Mouse (Mus musculus) small intestine, adult 2 months (tissue): Measurements from ENCODE around the gene Sdhb. TPM values are rescaled to one million over a fixed set of nuclear protein-coding genes. Genes with fewer than 3 reads are reported as not detected.
A peak's percentile ranks its signal among the peaks of the same experiment; 100 is the strongest.

Experiments
- H3K27ac ChIP-seq: fragments of 200-500 bp; 2 replicates; pipeline ENCODE4 v1.5.1; 2012; ENCODE audit warnings: low read depth, low read length, control low read depth, inconsistent platforms; ENCODE audit not compliant: insufficient read depth
- H3K27me3 ChIP-seq: fragments of 200-500 bp; 2 replicates; pipeline ENCODE4 v1.6.1; 2012; ENCODE audit warnings: mild to moderate bottlenecking, moderate library complexity, low read length, inconsistent platforms; ENCODE audit not compliant: control insufficient read depth, insufficient read depth
- H3K36me3 ChIP-seq: fragments of 200-500 bp; 2 replicates; pipeline ENCODE4 v1.6.1; 2012; ENCODE audit warnings: mild to moderate bottlenecking, low read length, control low read depth, inconsistent platforms; ENCODE audit not compliant: control insufficient read depth, insufficient read depth
- H3K4me1 ChIP-seq: fragments of 200-500 bp; 2 replicates; pipeline ENCODE4 v1.6.1; 2012; ENCODE audit warnings: low read length, inconsistent platforms, mixed read lengths; ENCODE audit not compliant: control insufficient read depth, insufficient read depth, insufficient read length
- H3K4me3 ChIP-seq: fragments of 200-500 bp; 2 replicates; pipeline ENCODE4 v1.5.1; 2012; ENCODE audit warnings: low read depth, mild to moderate bottlenecking, control low read depth, inconsistent platforms, low read length, moderate library complexity
- CTCF ChIP-seq: fragments of 200-500 bp; IDR thresholded peaks from 2 replicates; pipeline ENCODE4 v1.5.1; 2012; ENCODE audit warnings: low read depth, mild to moderate bottlenecking, control low read depth, inconsistent platforms, low read length, moderate library complexity, mixed read lengths; ENCODE audit not compliant: insufficient replicate concordance, insufficient read length; ENCODE audit errors: extremely low read depth
- POLR2A ChIP-seq: fragments of 200-500 bp; IDR thresholded peaks from 2 replicates; pipeline ENCODE4 v1.6.1; 2012; ENCODE audit warnings: low read depth, mild to moderate bottlenecking, control low read depth, inconsistent platforms, low read length, moderate library complexity
- WGBS: fragments of 180-500 bp; shearing (Covaris S2); methylation state at CpG from one replicate; pipeline ENCODE4 v1.1.7; 2018; 5-methylcytosine and 5-hydroxymethylcytosine counted together
- polyA plus RNA-seq: library from polyadenylated mRNA; depleted of rRNA; stranded (reverse); fragments of >200 nt; gene quantifications from 2 replicates; pipeline ENCODE4 v1.2.3, GENCODE M21; 2012; rRNA removed

Sdhb gene
- polyA plus RNA-seq = 304 and 515 TPM in 2 replicates

DNA sequence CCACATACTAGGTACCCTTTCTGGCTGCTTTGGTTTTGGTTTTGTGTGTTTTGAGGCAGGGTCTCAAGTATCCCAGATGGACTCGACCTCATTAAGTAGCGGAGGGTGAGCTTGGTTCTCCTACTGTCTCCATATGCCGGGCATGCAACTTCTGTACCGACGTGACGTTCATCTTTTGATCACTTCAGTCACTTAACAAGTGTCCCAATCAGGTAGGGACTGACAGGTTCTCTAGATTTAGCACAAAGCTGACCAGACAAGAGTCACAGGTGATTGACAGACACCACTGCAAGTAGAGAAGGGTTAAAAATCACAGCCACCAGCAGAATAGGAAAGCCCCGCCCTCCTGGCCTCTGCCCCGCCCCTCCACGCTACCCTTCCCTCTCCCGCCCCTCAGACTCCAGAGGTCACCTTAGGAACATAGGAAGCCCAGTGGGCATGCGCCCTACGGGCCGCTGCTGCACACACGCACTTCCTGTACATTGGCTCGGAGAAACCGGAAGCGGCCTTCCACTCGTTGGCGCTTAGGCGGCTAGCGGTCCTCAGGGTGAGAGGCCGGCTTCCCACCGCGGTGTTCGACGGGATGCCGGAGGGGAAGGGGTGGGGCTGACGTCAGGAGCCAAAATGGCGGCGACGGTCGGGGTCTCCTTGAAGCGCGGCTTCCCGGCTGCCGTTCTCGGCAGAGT is at the start of gene Sdhb:
Sdhb (plus strand) TSS at position 423 of the 686 bp plus-strand sequence.
- H3K27ac ChIP-seq = peak within 1 kb of the TSS; percentile 89
- peak; percentile 35 for TF ChIP-seq POLR2A
- TF ChIP-seq CTCF = no peak
- 0 out of 2 replicates have a peak, but pooled peaks cover under 1% of the 10 kb centered on the region for H3K36me3 ChIP-seq
- H3K27me3 ChIP-seq = no peaks in the 10 kb centered on the region; the same call in 1 of the 2 replicates
- peaks cover 18% of the 10 kb centered on the region for H3K4me1 ChIP-seq
- peak within 1 kb of the TSS; percentile 85 for H3K4me3 ChIP-seq
- under 1% methylated on average over 37 of the region's 37 CpGs for WGBS

DNA sequence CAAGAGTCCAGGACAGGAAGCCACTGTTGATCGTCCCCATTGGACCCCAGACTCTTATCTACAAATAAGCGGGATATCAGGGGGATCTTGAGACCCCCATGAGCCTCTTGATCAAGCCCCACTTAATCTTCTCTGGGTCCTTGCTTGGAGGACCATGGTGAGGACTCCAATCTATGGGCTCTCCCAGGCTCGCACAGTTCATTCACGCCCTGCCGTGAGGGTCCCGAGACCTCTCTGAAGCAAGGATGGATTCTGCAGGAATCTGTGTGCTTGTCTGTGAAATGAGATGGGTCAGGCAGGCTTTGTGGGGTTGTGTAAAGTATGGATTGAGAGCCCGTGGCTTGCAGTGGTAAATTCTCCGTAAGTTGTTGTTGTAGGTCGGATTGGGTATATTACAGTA is 49.6 kb upstream of the Sdhb start:
- no peaks in the 10 kb centered on the region; the same call in 1 of the 2 replicates for H3K4me1 ChIP-seq
- H3K27ac ChIP-seq = no peak overlapping the region
- no peaks in the 10 kb centered on the region for H3K27me3 ChIP-seq
- no peak for TF ChIP-seq POLR2A
- TF ChIP-seq CTCF = no peak
- H3K36me3 ChIP-seq = no peaks in the 10 kb centered on the region
- no peak overlapping the region for H3K4me3 ChIP-seq
- 89% methylated on average over 9 of the region's 9 CpGs for WGBS

DNA sequence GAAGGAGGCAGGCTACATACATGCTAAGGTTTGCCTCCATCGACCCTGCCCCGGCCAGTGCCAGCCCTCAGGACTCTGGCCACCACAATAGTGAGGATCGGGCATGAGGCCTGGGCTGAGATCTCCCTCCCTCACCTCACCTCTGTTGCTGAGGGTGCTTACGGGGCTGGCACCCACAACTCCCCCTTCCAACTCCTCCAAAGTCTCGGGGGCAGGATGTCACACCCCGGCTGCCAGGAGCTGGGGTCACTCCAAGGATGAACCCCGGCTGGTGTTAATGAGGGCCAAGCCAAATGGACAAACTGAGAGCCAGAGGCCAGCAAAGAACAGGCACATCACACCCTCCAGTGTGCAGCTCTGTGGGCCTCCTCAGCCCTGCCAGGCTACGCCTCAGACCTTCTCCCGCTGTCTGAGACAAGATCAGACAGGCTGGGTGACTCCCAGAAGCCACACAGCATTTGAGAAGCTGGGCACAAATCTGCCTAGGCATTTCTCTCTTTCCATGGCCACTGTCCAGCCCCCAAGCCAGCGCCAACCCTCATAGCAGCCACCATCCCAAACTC is 48.7 kb upstream of the Sdhb start:
- TF ChIP-seq CTCF (no peak), POLR2A (no peak)
- Histone ChIP-seq H3K27ac (no peak overlapping the region), H3K4me1 (no peaks in the 10 kb centered on the region; the same call in 1 of the 2 replicates), H3K36me3 (no peaks in the 10 kb centered on the region), H3K27me3 (no peaks in the 10 kb centered on the region), H3K4me3 (no peak overlapping the region)
- 92% methylated on average over 10 of the region's 10 CpGs for WGBS

DNA sequence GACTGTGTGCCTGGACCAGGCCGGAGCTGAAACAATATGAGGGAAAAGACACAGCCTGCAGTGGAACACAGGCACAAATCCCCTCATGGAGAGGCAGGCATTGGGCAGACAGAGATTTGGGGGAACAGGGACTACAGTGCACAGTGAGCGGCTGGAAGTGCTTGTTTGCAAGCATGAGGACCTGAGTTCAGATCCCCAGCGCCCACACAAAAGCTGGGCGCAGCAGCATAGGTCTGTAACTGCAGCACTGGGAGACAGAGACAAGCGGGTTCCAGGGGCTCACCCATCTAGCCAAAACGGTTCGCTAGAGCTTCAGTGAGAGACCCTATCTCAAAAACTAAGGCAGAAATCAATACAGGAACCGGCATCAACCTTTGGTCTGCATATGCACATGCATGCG is 47.4 kb upstream of the Sdhb start:
- Histone ChIP-seq H3K4me3 (no peak overlapping the region), H3K4me1 (no peaks in the 10 kb centered on the region; the same call in 1 of the 2 replicates), H3K27me3 (no peaks in the 10 kb centered on the region), H3K36me3 (no peaks in the 10 kb centered on the region), H3K27ac (no peak overlapping the region)
- WGBS = 84% methylated on average over 9 of the region's 9 CpGs
- no peak for TF ChIP-seq POLR2A
- TF ChIP-seq CTCF = no peak

DNA sequence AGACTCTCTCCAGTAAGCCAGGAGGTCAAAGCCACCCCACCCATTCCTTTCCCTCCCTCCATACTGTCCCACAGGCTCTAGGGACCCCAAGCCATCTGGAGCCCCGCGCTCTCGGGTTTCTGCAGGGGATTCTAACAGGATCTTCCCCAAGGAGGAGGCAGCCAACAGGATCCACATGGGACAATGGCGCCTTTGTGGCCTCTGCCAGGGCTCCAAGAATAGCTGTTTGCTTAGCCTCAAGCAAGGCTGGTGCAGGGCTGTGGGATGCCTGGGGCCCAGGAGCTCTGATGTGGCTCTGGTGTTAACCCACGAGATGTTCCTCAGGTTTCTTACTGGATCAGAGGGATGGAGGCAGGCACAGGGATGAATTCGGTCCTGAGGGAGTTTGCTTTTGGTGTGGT is 46.3 kb upstream of the Sdhb start:
- no peak overlapping the region for H3K4me3 ChIP-seq
- TF ChIP-seq POLR2A (no peak), CTCF (no peak)
- WGBS = 55% methylated on average over 6 of the region's 6 CpGs

DNA sequence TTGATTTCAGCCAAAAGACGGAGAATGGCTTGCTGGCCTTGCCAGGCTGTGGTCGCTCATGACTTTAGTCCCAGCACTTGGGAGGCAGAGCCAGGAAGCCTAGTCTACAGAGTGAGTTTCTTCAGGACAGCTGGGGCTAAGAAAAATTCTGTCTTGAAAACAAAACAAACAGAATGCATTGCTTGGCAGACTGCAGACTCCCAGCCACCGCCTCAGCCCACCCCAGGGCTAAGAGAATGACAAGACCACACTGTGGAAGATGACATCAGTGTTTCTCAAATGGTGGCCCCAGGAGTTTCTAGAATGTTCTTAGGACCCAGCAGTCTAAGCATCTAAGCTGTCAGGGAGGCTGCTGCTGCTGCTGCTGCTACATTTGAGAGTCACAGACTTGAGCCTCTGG is 45.8 kb upstream of the Sdhb start:
- H3K36me3 ChIP-seq = no peaks in the 10 kb centered on the region
- H3K4me1 ChIP-seq = no peaks in the 10 kb centered on the region; the same call in 1 of the 2 replicates
- WGBS = 81% methylated on average over 3 of the region's 3 CpGs
- H3K27me3 ChIP-seq = no peaks in the 10 kb centered on the region
- no peak overlapping the region for H3K27ac ChIP-seq
- no peak overlapping the region for H3K4me3 ChIP-seq
- TF ChIP-seq POLR2A = no peak

More for the DNA sequence above, 46.3 kb upstream of the Sdhb start:
- H3K27me3 ChIP-seq = no peaks in the 10 kb centered on the region
- no peak overlapping the region for H3K27ac ChIP-seq
- no peaks in the 10 kb centered on the region; the same call in 1 of the 2 replicates for H3K4me1 ChIP-seq
- no peaks in the 10 kb centered on the region for H3K36me3 ChIP-seq

DNA sequence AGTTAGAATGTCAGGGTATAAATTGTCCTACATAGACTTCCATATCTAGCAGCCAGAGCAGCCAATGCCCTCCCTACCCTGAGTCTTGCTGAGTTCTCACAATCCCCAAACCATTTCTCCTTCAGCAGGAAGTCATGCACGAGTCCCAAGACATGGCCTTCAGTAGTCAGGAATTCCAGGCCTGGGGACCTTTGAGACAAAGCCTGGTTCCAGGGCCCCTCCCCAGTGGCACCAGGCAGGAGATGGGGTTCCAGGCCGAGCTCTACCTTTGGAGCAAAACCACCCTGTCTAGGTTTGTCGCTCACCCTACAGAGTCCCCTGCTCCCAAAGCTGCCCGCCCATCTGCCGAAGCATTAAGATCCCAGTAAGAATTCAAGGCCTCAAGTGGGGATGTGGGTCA is 44.7 kb upstream of the Sdhb start:
- H3K27ac ChIP-seq = no peak overlapping the region
- no peaks in the 10 kb centered on the region for H3K27me3 ChIP-seq
- 92% methylated on average over 5 of the region's 5 CpGs for WGBS
- H3K4me1 ChIP-seq = no peaks in the 10 kb centered on the region
- no peak for TF ChIP-seq CTCF
- no peak for TF ChIP-seq POLR2A
- H3K4me3 ChIP-seq = no peak overlapping the region
- no peaks in the 10 kb centered on the region for H3K36me3 ChIP-seq
